ENCODE assay signal across 20 mouse cellular contexts in genomic region chr16:83566478-83567160, GRCm38 (mm10).
"Had no signal": no experiment of that assay in that cellular context is flagged by ENCODE, and none has a peak within 500 bp of the region (broad histone marks: within the 10 kb centered on the region; RNA-seq: fewer than 3 reads in every experiment).

No protein-coding gene starts in this region.

- H3K27ac ChIP-seq: intestine, embryonic 15.5 days; layer of hippocampus, adult 2 months; limb, embryonic 10.5 days; limb, embryonic 13.5 days; liver, embryonic 12.5 days; liver, embryonic 15.5 days; lung, embryonic 15.5 days; midbrain, embryonic 10.5 days; neural tube, embryonic 13.5 days had no signal

- H3K36me3 ChIP-seq: intestine, embryonic 15.5 days; limb, embryonic 10.5 days; limb, embryonic 13.5 days; liver, embryonic 12.5 days; liver, embryonic 15.5 days; lung, embryonic 15.5 days; midbrain, embryonic 10.5 days; neural tube, embryonic 13.5 days had no signal

- H3K9me3 ChIP-seq: intestine, embryonic 15.5 days; limb, embryonic 10.5 days; limb, embryonic 13.5 days; liver, embryonic 12.5 days; liver, embryonic 15.5 days; lung, embryonic 15.5 days; megakaryocyte, embryonic 14.5 days; midbrain, embryonic 10.5 days; neural tube, embryonic 13.5 days had no signal

- H3K9ac ChIP-seq: intestine, embryonic 15.5 days; limb, embryonic 13.5 days; liver, embryonic 12.5 days; liver, embryonic 15.5 days; lung, embryonic 15.5 days; neural tube, embryonic 13.5 days had no signal

- H3K4me3 ChIP-seq: intestine, embryonic 15.5 days; layer of hippocampus, adult 2 months; limb, embryonic 10.5 days; limb, embryonic 13.5 days; liver, embryonic 12.5 days; liver, embryonic 15.5 days; lung, embryonic 15.5 days; megakaryocyte, embryonic 14.5 days; midbrain, embryonic 10.5 days; neural tube, embryonic 13.5 days had no signal

- H3K27me3 ChIP-seq: intestine, embryonic 15.5 days; limb, embryonic 13.5 days; liver, embryonic 12.5 days; liver, embryonic 15.5 days; lung, embryonic 15.5 days; megakaryocyte, embryonic 14.5 days; neural tube, embryonic 13.5 days had no signal

- ATAC-seq: intestine, embryonic 15.5 days; liver, embryonic 12.5 days had no signal

- H3K4me2 ChIP-seq: intestine, embryonic 15.5 days; limb, embryonic 13.5 days; liver, embryonic 12.5 days; liver, embryonic 15.5 days; lung, embryonic 15.5 days; neural tube, embryonic 13.5 days had no signal

- H3K4me1 ChIP-seq: intestine, embryonic 15.5 days; limb, embryonic 10.5 days; limb, embryonic 13.5 days; liver, embryonic 12.5 days; liver, embryonic 15.5 days; lung, embryonic 15.5 days; megakaryocyte, embryonic 14.5 days; midbrain, embryonic 10.5 days; neural tube, embryonic 13.5 days had no signal

- DNase-seq: kidney, adult 18-20 months; kidney, postnatal 14 days; layer of hippocampus, adult 9-11 months; liver; lung, adult 18-20 months; lung, postnatal 10 days; lung, postnatal 36 days; midbrain, embryonic 14.5 days; thymus, adult 18-20 months; thymus, postnatal 36 days had no signal
